21 mouse cellular contexts compared by ENCODE assay signal in the genomic region with DNA sequence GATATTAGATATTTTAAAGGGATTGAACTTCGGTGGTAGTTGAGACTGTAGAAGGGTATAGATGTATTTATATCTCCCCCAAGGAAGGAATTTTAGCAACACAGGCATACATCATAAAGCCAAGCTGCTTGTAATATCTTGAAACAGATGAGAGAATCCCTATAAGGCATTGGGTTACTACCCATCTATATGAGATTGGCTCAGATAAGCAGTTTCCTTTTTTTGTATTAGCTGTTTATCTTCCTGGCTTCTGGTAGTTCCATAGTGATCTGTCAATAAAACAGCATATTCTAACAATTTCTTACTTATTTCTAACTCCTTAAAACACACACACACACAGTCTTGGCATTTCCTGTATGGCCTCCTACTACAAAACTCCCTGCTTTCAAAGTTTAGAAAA. TPM values are rescaled to one million over a fixed set of nuclear protein-coding genes. Genes with fewer than 3 reads are reported as not detected.
DNase-seq lines count a peak whose midpoint lies in the region; ATAC-seq and TF ChIP-seq lines count a peak whose summit lies in the region.
"Had no signal": no experiment of that assay in that cellular context is flagged by ENCODE, and none has a peak within 500 bp of the region (broad histone marks: within the 10 kb centered on the region; RNA-seq: fewer than 3 reads in every experiment).

No protein-coding gene starts in this region.

- H3K27me3 ChIP-seq in midbrain, embryonic 11.5 days (ENCODE audit: control insufficient read depth, insufficient read depth, low read length), result no peaks in the 10 kb centered on the region
- no peaks in the 10 kb centered on the region for H3K27me3 ChIP-seq in midbrain, postnatal 0 days (ENCODE audit: insufficient read depth, low read length)
- no peaks in the 10 kb centered on the region for H3K27me3 ChIP-seq in MEL (ENCODE audit: control insufficient read depth in 1 of 2, insufficient read depth in 2 of 2, low read length in 2 of 2)
- H3K27me3 ChIP-seq: embryonic facial prominence, embryonic 12.5 days; forebrain, embryonic 13.5 days; forebrain, embryonic 15.5 days; Patski had no signal

- TF ChIP-seq RAD21 in MEL (IDR thresholded peaks at IDR 0.05; ENCODE audit: low read depth, low read length), result no peak

- H3K4me1 ChIP-seq in midbrain, embryonic 11.5 days (ENCODE audit: control insufficient read depth, insufficient read depth, low read length), result peaks cover 2% of the 10 kb centered on the region; the same call in 1 of the 2 replicates
- H3K4me1 ChIP-seq in midbrain, postnatal 0 days (ENCODE audit: insufficient read depth, low read length), result no peaks in the 10 kb centered on the region
- peaks cover 2 to 13% of the 10 kb centered on the region in 2 experiments; a peak in 2 of 4 replicates for H3K4me1 ChIP-seq in MEL (ENCODE audit: control insufficient read depth in 1 of 2, insufficient read depth in 2 of 2, low read length in 2 of 2)
- H3K4me1 ChIP-seq: embryonic facial prominence, embryonic 12.5 days had no signal

- TF ChIP-seq POLR2A in MEL (IDR thresholded peaks at IDR 0.05; ENCODE audit: control insufficient read depth in 1 of 2, insufficient read depth in 1 of 2, low read depth in 1 of 2, low read length in 2 of 2, poor library complexity in 1 of 2), result no peak

- 93% methylated on average over 1 of the region's 1 CpGs for WGBS in midbrain, embryonic 11.5 days
- 95% methylated on average over 1 of the region's 1 CpGs for WGBS in midbrain, postnatal 0 days

- ATAC-seq in midbrain, embryonic 11.5 days (ENCODE audit: low FRiP score), result no peak
- ATAC-seq in midbrain, postnatal 0 days (ENCODE audit: low FRiP score), result no peak

- no peak overlapping the region for H3K4me3 ChIP-seq in midbrain, embryonic 11.5 days (ENCODE audit: low read depth, low read length)
- H3K4me3 ChIP-seq in midbrain, postnatal 0 days (ENCODE audit: low read depth, low read length), result no peak overlapping the region
- H3K4me3 ChIP-seq in MEL (ENCODE audit: control insufficient read depth in 1 of 2, insufficient read depth in 1 of 2, low read depth in 2 of 2, low read length in 2 of 2), result peak overlapping the region; percentile 27 to 30; a peak in 3 of 4 replicates

- no peak overlapping the region for H3K27ac ChIP-seq in midbrain, embryonic 11.5 days (ENCODE audit: low read depth, low read length)
- H3K27ac ChIP-seq in midbrain, postnatal 0 days (ENCODE audit: low read depth, low read length), result no peak overlapping the region
- peak overlapping the region; percentile 73 for H3K27ac ChIP-seq in MEL (ENCODE audit: control insufficient read depth, low read depth, low read length)
- H3K27ac ChIP-seq: embryonic facial prominence, embryonic 12.5 days; forebrain, embryonic 13.5 days; forebrain, embryonic 15.5 days had no signal

- H3K9me3 ChIP-seq in midbrain, embryonic 11.5 days (ENCODE audit: control insufficient read depth, low read length), result no peaks in the 10 kb centered on the region
- no peaks in the 10 kb centered on the region for H3K9me3 ChIP-seq in midbrain, postnatal 0 days (ENCODE audit: low read length)
- no peaks in the 10 kb centered on the region for H3K9me3 ChIP-seq in MEL (replicated peaks; ENCODE audit: insufficient read depth, low read length)
- H3K9me3 ChIP-seq: embryonic facial prominence, embryonic 10.5 days; embryonic facial prominence, embryonic 12.5 days; forebrain, embryonic 13.5 days; forebrain, embryonic 15.5 days; G1E had no signal

- TF ChIP-seq EP300 in MEL (IDR thresholded peaks at IDR 0.05; ENCODE audit: low read depth in 1 of 2, low read length in 2 of 2), result peak in 1 of 2 experiments; percentile 54; a peak in 2 of 4 replicates

- no peak for TF ChIP-seq CTCF in midbrain, postnatal 0 days (IDR thresholded peaks at IDR 0.05)
- TF ChIP-seq CTCF in MEL (IDR thresholded peaks at IDR 0.05 in 2 of 3, conservative IDR thresholded peaks at IDR 0.05 in 1 of 3; ENCODE audit: control insufficient read depth in 1 of 3, insufficient read depth in 1 of 3, low read depth in 2 of 3, low read length in 3 of 3, poor library complexity in 1 of 3, severe bottlenecking in 1 of 3), result no peak

- H3K4me2 ChIP-seq in midbrain, embryonic 11.5 days, result no peak overlapping the region
- no peak overlapping the region for H3K4me2 ChIP-seq in midbrain, postnatal 0 days (ENCODE audit: low read depth, low read length, poor library complexity, severe bottlenecking)

- no peaks in the 10 kb centered on the region for H3K36me3 ChIP-seq in midbrain, embryonic 11.5 days (ENCODE audit: control insufficient read depth, insufficient read depth, low read length)
- H3K36me3 ChIP-seq in midbrain, postnatal 0 days (ENCODE audit: insufficient read depth, low read length), result no peaks in the 10 kb centered on the region; the same call in 1 of the 2 replicates
- peaks cover 0 to 7% of the 10 kb centered on the region in 2 experiments; a peak in 2 of 4 replicates for H3K36me3 ChIP-seq in MEL (ENCODE audit: control insufficient read depth in 1 of 2, insufficient read depth in 2 of 2, low read length in 2 of 2)
- H3K36me3 ChIP-seq: embryonic facial prominence, embryonic 12.5 days; forebrain, embryonic 15.5 days had no signal

- DNase-seq in midbrain, embryonic 11.5 days (ENCODE audit: low spot score, missing footprints), result peak; percentile 4
- no peak for DNase-seq in midbrain, postnatal 0 days (ENCODE audit: low spot score)
- DNase-seq in MEL (ENCODE audit: low read depth, low spot score), result peak; percentile 39
- no peak for DNase-seq in retina, embryonic 14.5 days (ENCODE audit: low spot score)
- no peak for DNase-seq in heart, postnatal 4 days
- DNase-seq: adrenal gland, adult 8-10 months; adrenal gland, postnatal 14 days; adrenal gland, postnatal 36 days; cerebellum, adult 11-12 months; cerebellum, adult 2 months; cerebellum, adult 9-10 months; cerebellum, postnatal 10 days; cerebellum, postnatal 25 days; forebrain, postnatal 0 days had no signal

- H3K9ac ChIP-seq in midbrain, embryonic 11.5 days (ENCODE audit: low read length), result no peak overlapping the region
- H3K9ac ChIP-seq in midbrain, postnatal 0 days (replicated peaks; ENCODE audit: low read length, poor library complexity, severe bottlenecking), result no peak overlapping the region
- peak overlapping the region; percentile 66 for H3K9ac ChIP-seq in MEL (ENCODE audit: control insufficient read depth, low read depth, low read length, poor library complexity, severe bottlenecking)
- H3K9ac ChIP-seq: embryonic facial prominence, embryonic 12.5 days; forebrain, embryonic 13.5 days; forebrain, embryonic 15.5 days had no signal

- peaks cover 6% of the 10 kb centered on the region; the same call in 1 of the 2 replicates for H3K79me2 ChIP-seq in MEL (ENCODE audit: control insufficient read depth, insufficient read depth, low read length, poor library complexity)

TF ChIP-seq in MEL, 35 proteins besides CTCF, POLR2A, EP300 and RAD21:
- TF ChIP-seq ETS1 (IDR thresholded peaks at IDR 0.05; ENCODE audit: low read depth, low read length) (no peak), GATA1 (IDR thresholded peaks at IDR 0.05; ENCODE audit: low read depth, low read length) (peak; percentile 73)

RNA-seq across cellular contexts. Expression of gene Borcs5, which starts 0.6 kb away (rescaled TPM):
- 26.4 and 28.3 TPM in 2 replicates for polyA plus RNA-seq in midbrain, embryonic 11.5 days (2014; fragmentation: Nextera tagmentation; extraction: Ambion mirVana)
- total RNA-seq in midbrain, postnatal 0 days (2014; rRNA removed), result 56.0 and 59.0 TPM in 2 replicates
- 39.6 and 42.7 TPM in 2 replicates for polyA plus RNA-seq in midbrain, postnatal 0 days (2015; fragmentation: Nextera tagmentation; extraction: Ambion mirVana)
- 7.7 and 8.7 TPM in 2 replicates for total RNA-seq in MEL (2012; rRNA removed)
- 10 to 100 TPM in 1 of 2 experiments, not detected in 1; 13.0 TPM for polyA plus RNA-seq in MEL (2012; ENCODE audit: insufficient read depth in 1 of 2, insufficient read length in 2 of 2, low read depth in 1 of 2, low replicate concordance in 2 of 2, missing spikeins in 1 of 2)
- total RNA-seq in heart, postnatal 4 days (2021), result 10 to 100 TPM; 10.8 to 11.0 TPM

RNA-seq across cellular contexts. Expression of gene Mansc1, which starts 7.6 kb away (rescaled TPM):
- polyA plus RNA-seq in midbrain, embryonic 11.5 days (2014; fragmentation: Nextera tagmentation; extraction: Ambion mirVana), result 0.87 and 1.3 TPM in 2 replicates
- 2.0 and 2.8 TPM in 2 replicates for total RNA-seq in midbrain, postnatal 0 days (2014; rRNA removed)
- 1.6 and 1.7 TPM in 2 replicates for polyA plus RNA-seq in midbrain, postnatal 0 days (2015; fragmentation: Nextera tagmentation; extraction: Ambion mirVana)
- not detected in 2 replicates for total RNA-seq in MEL (2012; rRNA removed)
- not detected for polyA plus RNA-seq in MEL (2012; ENCODE audit: insufficient read depth in 1 of 2, insufficient read length in 2 of 2, low read depth in 1 of 2, low replicate concordance in 2 of 2, missing spikeins in 1 of 2)
- total RNA-seq in heart, postnatal 4 days (2021), result 1 to 10 TPM; 8.4 to 9.7 TPM
- total RNA-seq: G1E had no signal
- polyA plus RNA-seq: C2C12, G1E, Patski had no signal

Comparison
In these comparisons a context has a peak if more than half of its experiments do, and no peak if none do; other contexts are left out.
1. DNase-seq: peak in midbrain, embryonic 11.5 days (single experiment) and MEL (single experiment); none in midbrain, postnatal 0 days (single experiment), retina, embryonic 14.5 days (single experiment) and heart, postnatal 4 days (single experiment).
2. H3K4me3 ChIP-seq: peak in MEL (2 of 2); none in midbrain, embryonic 11.5 days (single experiment) and midbrain, postnatal 0 days (single experiment).